Mouse (Mus musculus) cerebellum, adult 11-12 months (tissue): ENCODE measurements around the gene Mon1a.
A peak's percentile ranks its signal among the peaks of the same experiment; 100 is the strongest.

Experiments used
- DNase-seq: peaks from one replicate; pipeline ENCODE4 v3.0.0; 2022

The Mon1a gene

DNA sequence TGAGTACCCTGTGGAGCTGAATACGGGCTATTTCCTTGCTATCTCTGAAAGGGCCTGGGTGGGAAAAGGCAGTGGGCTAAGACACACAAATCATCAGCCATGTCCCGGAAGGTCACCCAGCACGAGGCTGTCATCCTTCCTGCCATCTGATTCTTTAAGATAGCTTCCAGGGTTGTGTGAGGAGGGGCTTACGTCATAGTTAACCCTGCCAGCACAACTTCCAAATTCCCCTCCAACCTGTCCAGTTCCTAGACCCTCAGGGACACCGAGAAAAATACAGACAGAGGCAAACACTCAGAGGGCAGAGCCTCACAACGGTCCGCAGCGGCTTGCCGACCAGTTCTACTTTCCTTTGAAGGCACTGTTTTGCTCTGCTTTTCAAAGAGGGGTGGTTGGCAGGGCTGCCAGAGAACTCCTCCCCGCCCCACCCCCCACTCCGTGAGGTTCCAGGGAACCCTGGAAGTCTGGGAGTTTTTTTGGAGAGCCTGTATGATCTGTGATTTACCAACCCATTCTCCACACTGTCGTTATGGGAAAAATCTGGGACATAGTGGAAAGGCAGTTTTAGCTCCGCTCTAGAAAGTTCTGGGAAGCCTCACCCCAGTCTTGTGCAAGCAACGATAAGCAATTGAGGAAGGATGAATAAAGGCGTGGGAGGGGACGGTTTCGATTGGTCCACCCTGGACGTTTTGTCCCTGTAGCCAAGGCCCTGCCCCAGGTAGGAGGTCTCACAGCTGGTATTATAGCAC, 20.6 kb downstream of the Mon1a start:
- DNase-seq: no peak

DNA sequence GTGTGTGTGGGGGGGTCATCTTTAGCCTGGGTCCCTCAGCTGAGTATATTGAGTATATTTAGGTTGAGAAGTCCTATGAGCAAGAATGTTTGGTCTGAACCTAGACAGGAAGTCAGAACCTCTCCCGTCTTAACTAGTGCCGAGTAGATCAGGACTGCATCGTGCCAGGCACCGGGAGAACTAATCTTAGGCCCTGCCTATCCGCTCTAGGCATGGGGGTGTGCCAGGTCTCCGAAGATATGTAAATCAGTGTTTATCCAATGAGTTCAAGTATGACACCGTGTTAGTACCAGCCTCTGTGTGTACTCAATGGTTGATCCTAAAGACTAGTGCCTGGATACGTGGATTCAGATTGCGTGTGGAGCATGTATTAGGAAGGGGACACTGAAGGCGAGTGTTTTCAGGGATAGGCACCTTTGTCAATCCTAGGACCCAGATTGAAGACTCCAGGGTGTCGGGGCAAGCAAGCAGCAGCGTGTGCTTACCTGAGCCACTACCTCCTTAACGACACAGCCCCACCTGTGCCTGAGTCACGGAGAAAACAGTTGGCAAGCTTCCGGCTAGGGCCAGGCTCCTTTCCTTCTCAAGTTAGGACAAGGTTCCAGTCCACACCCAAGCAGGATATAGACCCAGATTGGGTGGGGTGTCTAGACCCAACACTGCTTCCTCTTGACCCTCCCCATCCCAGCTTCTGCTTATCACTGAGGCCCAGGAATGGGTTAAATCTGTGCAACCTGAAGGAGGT, 22.2 kb downstream of the Mon1a start:
- no peak for DNase-seq

DNA sequence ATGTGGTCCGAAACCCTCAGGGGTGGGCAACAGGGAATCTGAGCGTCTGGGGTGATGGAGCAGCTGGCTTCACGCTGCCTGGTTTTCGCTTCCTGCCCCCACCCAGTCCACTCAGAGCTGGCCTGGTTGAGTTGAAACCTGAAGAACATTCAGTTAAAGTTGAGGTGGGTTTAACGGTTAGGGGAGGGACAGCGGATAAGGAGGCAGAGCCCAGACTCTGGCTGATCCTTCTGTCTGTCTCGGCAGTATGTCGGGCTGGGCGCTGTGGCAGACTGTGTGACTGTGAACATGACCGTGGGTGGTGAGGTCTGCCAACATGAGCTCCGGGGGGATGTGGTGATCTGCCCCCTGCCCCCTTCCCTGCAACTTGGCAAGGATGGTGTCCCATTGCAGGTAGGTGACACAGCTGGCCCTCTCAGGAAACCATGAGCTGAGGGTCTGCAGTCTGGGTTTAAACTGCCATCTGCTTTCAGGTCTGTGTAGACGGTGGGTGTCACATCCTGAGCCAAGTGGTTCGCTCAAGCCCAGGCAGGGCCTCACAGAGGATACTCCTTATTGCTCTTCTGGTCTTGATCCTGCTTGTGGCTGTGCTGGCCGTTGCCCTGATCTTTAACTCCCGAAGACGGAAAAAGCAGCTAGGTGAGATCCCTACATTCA, 26.9 kb downstream of the Mon1a start:
- no peak for DNase-seq

DNA sequence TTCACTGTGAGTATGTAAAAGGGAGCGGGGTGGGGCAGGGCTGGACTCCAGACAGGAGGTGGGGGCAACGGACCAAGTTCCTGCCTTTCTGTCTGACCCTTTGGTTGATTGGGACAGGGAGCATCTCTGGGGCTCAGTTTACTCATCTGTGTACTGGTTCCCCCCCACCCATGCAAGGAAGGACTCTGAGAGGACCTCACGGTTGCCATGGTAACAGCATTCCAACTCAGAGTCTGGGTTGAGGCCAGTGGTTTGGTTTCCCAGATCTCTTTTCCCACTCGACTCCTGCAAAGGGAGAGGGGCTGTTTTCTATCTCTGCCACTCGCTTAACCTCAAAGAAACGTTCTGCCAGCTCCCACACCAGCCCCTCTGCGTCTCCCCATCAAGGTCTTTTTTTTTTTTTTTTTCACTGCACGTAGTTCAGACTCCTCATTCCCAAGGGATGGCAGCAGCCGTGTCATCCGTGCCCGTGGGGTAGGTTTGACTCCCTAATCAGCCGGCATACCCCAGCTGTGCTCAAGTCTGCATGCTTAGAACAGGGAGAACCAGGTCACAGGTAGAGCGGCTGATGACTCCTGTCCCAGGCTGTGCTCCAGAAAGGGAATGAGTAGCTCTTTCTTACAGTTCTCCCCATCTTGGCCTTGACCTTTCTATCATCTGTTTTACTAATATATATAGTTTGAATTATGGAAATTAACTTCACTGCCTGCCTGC, 30.1 kb downstream of the Mon1a start:
- no peak for DNase-seq

DNA sequence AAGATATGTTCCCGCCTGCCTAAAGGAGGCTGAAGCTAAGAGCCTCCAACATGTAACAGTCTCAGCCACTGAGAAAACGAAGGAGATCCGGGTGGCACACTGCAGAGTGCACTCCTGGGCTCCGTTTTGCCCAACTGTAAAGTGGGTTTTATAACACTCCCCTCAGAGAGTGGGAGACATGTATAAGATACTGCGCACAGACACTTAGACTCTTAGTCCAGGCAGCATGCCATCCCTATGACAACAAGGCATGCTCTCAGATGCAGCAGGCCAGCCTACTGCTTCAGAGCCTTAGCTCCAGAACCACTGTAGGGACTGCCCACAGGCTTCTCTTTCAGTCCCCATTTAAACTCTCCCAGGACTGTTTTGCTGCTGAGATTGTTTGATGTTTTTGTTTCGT, 30.9 kb downstream of the Mon1a start:
- no peak for DNase-seq

- no peak for DNase-seq
Observed at GRCm38 (mm10) chr9:107919441-107919840, 31.5 kb downstream of the Mon1a start.

DNA sequence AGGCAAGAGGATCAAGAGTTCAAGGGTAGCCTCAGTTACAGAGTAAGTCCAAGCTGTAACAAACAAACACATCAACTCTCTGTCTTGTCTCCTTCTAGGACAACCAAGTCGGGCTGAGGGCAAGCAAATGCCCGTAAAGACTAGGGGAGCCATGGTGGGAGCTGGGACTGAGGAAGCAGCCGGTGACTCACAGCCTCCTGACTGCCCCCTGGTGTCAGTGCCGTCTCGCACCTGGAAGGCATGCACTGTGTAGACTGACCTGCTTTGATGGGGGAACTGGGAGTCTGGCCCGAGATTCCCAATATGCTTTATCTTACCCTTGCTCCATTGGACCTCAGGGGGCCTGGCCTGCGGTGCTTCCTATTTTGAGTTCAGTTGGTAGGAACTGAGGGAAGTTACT, 35.1 kb downstream of the Mon1a start:
- DNase-seq: no peak

DNA sequence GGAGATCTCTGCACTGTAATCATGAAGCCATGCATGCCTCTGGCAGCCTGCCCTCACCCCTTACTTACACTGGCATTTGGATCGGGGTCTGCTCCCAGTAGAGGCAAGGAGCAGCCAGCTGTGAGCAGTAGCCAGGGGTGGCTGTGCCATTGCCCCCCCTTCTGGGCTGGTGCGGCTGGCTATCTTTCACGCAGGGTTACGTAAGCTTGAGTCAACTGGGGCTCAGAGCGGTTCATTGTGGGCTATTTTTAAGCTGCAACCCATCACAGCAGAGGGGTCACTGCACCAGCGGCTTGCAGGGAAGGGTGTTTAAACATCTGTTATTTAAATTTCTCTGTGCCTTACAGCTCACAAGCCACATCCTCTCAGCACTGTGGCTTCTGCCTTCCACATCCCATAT, 36.0 kb downstream of the Mon1a start:
- DNase-seq: no peak

- no peak for DNase-seq
Observed at GRCm38 (mm10) chr9:107925251-107925650, 37.3 kb downstream of the Mon1a start.

DNA sequence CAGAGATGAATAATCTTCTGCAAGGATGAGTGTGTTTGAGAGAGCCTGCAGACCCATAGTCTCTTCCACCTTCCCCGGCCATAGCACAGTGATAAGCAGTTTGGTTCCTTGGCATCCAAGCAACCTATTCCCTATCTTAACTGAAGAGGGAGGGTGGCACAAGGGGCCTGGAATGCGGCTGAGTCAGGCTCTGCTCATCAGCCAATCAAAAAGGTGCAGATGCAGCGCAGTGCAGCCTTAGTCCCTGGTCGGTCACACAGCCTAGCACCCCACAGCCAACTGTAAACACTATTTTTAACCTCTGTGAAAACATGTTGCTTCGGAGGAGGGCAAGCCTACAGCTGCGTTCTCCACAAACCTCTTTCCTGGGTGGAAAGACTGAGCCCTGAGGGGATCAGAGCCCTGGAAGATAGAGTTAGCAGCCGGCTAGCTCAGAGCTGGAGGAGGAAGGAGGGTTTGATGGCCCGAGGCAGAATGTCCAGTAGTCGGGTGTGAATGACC, 39.0 kb downstream of the Mon1a start:
- DNase-seq: no peak

DNA sequence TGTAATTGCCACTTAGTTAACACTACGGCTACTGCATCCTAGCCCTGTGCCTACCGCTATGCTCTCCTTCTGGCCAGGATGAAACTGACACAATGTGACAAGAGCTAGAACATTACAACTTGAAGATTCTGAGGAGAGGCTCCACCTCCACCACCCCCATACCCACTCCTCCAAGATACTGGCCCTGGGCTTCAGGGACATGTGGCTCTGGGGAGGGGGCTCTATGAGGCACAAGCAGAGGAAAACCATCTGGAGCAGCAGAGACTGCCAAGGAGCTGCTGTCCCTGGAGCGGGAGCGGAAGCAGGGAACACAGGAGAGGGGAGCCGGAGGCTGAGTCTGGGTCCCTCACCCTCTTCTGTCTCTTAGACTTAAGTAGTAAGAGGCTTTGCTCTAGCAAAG, 39.8 kb downstream of the Mon1a start:
- no peak for DNase-seq

DNA sequence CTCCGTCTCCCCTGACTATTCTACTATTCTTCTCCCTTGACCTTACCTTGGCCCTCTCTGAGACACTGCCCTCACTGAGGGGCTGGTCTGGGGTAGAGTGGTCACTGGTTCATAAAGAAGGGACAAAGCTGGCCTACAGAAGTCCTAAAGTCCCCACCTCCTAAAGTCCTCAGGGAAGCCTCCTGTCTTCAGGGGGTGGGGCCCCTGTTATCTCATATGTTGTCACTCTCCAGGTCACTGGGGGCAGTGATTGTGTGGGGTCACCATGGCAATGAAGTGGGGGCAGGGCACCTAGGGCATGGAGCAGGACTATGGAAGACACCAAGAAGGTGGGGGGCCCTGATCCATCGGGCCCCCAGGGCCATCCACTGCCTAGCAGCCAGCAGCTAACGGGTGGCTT, 40.2 kb downstream of the Mon1a start, which contains the start of gene Actl11:
Gene Actl11, plus strand, starts transcription at position 301 of the 400 bp plus-strand sequence.
- no peak for DNase-seq

DNA sequence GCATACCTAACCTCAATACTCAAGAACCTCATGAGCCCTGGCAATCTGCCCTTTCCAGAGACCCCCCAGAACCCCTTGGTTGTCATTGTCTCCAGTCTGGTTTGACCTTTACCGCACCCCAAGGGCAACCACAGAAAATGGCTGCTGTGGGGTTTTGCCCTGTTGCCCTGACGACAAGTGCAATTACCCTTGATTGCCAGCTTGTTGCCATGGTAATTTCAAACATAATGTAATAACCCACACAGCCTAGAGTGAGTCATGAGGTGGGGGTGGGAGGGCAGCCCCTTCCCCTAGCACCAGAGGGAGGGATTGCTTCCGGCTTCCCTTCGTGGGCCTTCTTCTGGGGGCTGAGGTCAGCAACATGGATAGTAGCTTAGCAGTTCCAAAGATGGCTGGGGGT, 44.3 kb downstream of the Mon1a start:
- no peak for DNase-seq

- DNase-seq: no peak
Observed at GRCm38 (mm10) chr9:107934146-107934545, 46.2 kb downstream of the Mon1a start.

DNA sequence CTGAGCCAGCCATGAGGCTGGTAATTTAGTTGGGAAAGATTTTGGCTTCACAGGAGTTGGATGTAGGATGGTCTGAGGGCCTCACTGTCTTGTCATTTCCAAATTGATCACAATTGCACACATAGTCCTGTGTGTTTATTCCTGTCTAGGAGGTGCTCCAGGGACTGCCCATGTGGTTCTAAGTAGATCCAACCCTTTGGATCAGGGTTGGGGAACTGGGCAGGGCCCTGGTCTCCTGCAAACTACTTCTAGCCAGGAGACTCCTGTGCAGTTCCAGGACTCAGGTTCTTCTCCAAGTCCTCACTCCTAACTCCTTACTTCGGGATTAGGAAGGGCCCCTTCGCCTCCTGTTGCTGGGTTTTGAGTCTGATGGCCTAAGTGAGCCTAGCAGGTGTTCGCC, 47.4 kb downstream of the Mon1a start, which contains the start of gene Camkv:
Gene Camkv, plus strand, starts transcription at position 301 of the 400 bp plus-strand sequence.
- no peak for DNase-seq

- no peak for DNase-seq
Observed at GRCm38 (mm10) chr9:107935790-107936214, 47.9 kb downstream of the Mon1a start.

- DNase-seq: no peak
Observed at GRCm38 (mm10) chr9:107936215-107936822, 48.4 kb downstream of the Mon1a start.

GRCm38 (mm10) chr9:107936831-107937230, 48.9 kb downstream of the Mon1a start:
- DNase-seq: no peak

- peak; percentile 62 for DNase-seq
Observed at GRCm38 (mm10) chr9:107947241-107948194, 59.6 kb downstream of the Mon1a start.

DNA sequence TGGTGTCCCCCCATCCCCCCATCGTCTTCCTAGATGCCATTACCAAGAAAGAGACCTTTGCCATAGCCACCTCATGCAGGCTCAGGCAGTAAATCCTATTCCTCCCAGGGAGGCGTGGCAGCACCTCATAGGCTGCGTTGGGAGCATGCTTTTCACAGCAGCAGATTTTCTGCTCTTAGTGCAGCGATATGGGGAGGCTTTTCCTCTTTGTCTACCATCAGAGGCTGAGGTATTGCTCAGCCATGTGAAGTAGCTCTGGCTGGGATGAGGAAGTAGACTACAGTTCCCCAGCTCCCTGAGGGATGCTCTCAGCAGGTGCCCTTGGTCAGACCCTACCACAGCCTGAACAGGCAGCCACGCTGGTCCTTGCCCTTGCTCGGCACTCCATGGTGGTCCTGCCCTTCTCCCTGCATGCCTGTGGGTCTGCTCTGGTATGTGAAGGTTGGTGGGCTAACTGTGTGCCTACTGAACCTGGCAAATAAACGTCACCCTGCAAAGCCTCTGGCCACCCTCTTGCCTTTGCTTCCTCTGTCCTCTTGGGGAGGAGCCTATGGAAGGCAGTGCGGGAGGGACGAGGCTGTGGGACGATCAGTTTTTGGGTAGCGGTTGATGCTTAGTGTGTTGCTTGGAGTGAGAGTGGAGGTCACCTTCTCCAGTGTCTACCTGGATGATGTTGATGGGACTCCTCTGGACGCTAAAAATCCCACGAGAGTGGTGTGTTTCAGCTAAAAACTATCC, 61.4 kb downstream of the Mon1a start:
- DNase-seq: no peak

DNA sequence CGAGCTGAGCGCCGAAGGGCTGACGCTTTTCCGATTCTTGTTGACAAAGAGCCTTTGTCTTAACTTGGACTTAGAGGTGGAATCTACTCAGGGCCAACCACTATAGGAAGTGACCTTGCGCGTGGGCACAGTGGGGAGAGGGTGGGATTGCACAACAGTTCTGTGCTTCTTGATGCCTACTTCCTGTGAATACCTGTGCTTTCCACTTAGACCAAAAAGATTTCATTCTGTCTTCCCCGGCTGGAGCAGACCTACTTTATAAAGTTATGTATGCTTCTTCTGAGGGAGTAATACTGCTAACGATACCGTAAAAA, 61.9 kb downstream of the Mon1a start, which contains the start of gene Traip:
Gene Traip, plus strand, starts transcription at position 215 of the 314 bp plus-strand sequence.
- no peak for DNase-seq
